Mouse (Mus musculus) cerebellum, adult 2 months (tissue): ENCODE measurements around the gene Syce2.

Source experiments
- CTCF ChIP-seq: fragments of 200-500 bp; IDR thresholded peaks from 2 replicates; pipeline ENCODE4 v1.5.1; 2011; ENCODE audit warnings: low read depth, mild to moderate bottlenecking, control low read depth, low read length, moderate library complexity, borderline replicate concordance; ENCODE audit not compliant: insufficient read depth
- POLR2A ChIP-seq: fragments of 200-500 bp; IDR thresholded peaks from 2 replicates; pipeline ENCODE4 v1.6.1; 2011; ENCODE audit warnings: low read length, control low read depth, borderline replicate concordance; ENCODE audit not compliant: insufficient read depth

DNA sequence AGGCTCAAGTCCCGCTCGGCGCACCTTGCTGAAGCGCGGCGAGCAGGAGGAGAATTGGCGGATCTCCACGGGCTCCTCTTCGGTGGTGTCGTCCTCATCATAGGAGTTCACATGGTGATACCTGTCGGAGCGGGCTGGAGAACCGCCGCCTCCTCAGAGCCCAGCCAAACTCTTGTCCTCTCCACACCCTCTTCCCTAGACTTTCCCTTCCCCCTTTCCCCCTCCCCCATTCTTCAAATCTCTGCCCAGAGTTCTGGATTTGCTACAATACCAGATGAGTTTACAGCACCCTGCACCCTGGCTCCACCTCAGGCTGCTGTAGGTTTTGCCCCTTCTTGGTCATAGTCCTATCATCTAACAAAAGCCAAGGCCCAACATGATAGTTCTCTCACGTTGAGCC is 46.7 kb downstream of the Syce2 start:
- TF ChIP-seq POLR2A (no peak), CTCF (no peak)
